Mouse (Mus musculus) embryonic stem cell, embryonic (primary cell): Measurements from ENCODE around the gene Nat8f5.
"Not testable (repeated sequence)": the region's sequence is repeated elsewhere in the genome, so short reads cannot be mapped to it uniquely, and the experiment has no call there.

Experiments
- CTCF ChIA-PET, 4 experiments: fragments of 300-600 bp in 2 of 4; fragments of 350-600 bp in 2 of 4; sonication (Branson Sonifier 250); formaldehyde crosslinking; loops; one replicate each; lab custom pipeline; 2022; ENCODE audit warnings: inconsistent platforms in 2 of 4; lab: Charles Lee
- POLR2A ChIA-PET, 4 experiments: fragments of 300-600 bp in 2 of 4; fragments of 350-600 bp in 2 of 4; sonication (Branson Sonifier 250); formaldehyde crosslinking; loops; one replicate each; lab custom pipeline; 2022; ENCODE audit warnings: antibody characterized with exemption in 4 of 4, inconsistent platforms in 1 of 4; lab: Charles Lee

The Nat8f5 gene

GRCm38 (mm10) chr6:85803180-85803579 is 17.6 kb downstream of the Nat8f5 start:
- POLR2A ChIA-PET: interaction anchor here in 1 of 4 experiments (0.7 kb wide), 1 partner anchor 390 kb away, joined by 3 read pairs; no protein-coding TSS in a partner anchor
- CTCF ChIA-PET: not testable (repeated sequence)
